Mouse (Mus musculus): ENCODE measurements around the gene Tsnax. TPM values are rescaled to one million over a fixed set of nuclear protein-coding genes. Genes with fewer than 3 reads are reported as not detected.

Tsnax gene
- polyA plus RNA-seq, 1 experiment from 2014 or later, result 159 TPM

GRCm38 (mm10) chr8:125031276-125031675 is 18.5 kb downstream of the Tsnax start:
- Histone ChIP-seq H3K4me3 (ENCODE audit: low read depth, low read length) (no peak overlapping the region), H3K4me1 (ENCODE audit: control insufficient read depth, insufficient read depth, low read length) (no peaks in the 10 kb centered on the region), H3K27ac (replicated peaks; ENCODE audit: low read depth, low read length) (no peak overlapping the region), H3K9me3 (replicated peaks; ENCODE audit: control insufficient read depth, low read length) (no peaks in the 10 kb centered on the region), H3K9ac (replicated peaks; ENCODE audit: low read length) (no peak overlapping the region), H3K4me2 (ENCODE audit: low read depth, low read length) (no peak overlapping the region), H3K36me3 (replicated peaks; ENCODE audit: control insufficient read depth, insufficient read depth, low read depth, low read length) (peaks cover 6% of the 10 kb centered on the region), H3K27me3 (ENCODE audit: control insufficient read depth, insufficient read depth, low read length) (no peaks in the 10 kb centered on the region)
- ATAC-seq (replicated peaks; ENCODE audit: insufficient number of reproducible peaks, low FRiP score, low TSS enrichment, low read depth), result no peak
- 88% methylated on average over 5 of the region's 5 CpGs for WGBS
- DNase-seq (ENCODE audit: low spot score), result no peak

DNA sequence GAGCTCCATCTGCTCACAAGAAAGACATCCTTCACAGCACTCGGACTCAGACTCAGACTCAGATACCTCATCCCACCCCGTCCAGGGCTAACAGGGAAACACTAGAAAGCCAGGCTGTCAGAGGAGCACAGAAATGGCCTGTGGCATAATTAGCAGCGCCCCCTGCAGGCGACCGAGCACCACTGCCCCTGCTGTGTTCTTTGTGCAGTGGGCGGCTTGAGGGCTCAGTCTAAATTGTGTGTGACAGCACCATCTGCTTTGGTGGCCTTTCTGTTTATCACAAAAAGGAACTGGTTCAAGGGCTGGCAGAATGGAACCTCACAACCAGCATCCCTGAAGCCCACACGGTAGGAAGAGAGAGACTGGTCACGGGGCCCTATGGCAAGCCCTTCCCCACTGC is 21.9 kb downstream of the Tsnax start:
- WGBS, result 31% methylated on average over 8 of the region's 8 CpGs
- DNase-seq (ENCODE audit: low spot score) (peak; percentile 66), ATAC-seq (replicated peaks; ENCODE audit: insufficient number of reproducible peaks, low FRiP score, low TSS enrichment, low read depth) (no peak)
- H3K9ac ChIP-seq (replicated peaks; ENCODE audit: low read length), result no peak overlapping the region
- H3K4me2 ChIP-seq (ENCODE audit: low read depth, low read length), result no peak overlapping the region
- H3K27me3 ChIP-seq (ENCODE audit: control insufficient read depth, insufficient read depth, low read length), result no peaks in the 10 kb centered on the region
- H3K4me3 ChIP-seq (ENCODE audit: low read depth, low read length), result no peak overlapping the region
- no peaks in the 10 kb centered on the region for H3K4me1 ChIP-seq (ENCODE audit: control insufficient read depth, insufficient read depth, low read length)
- H3K27ac ChIP-seq (replicated peaks; ENCODE audit: low read depth, low read length), result no peak overlapping the region
- H3K9me3 ChIP-seq (replicated peaks; ENCODE audit: control insufficient read depth, low read length), result no peaks in the 10 kb centered on the region
- peaks cover 2% of the 10 kb centered on the region for H3K36me3 ChIP-seq (replicated peaks; ENCODE audit: control insufficient read depth, insufficient read depth, low read depth, low read length)

- H3K9me3 ChIP-seq (replicated peaks; ENCODE audit: control insufficient read depth, low read length), result no peaks in the 10 kb centered on the region
- H3K4me1 ChIP-seq (ENCODE audit: control insufficient read depth, insufficient read depth, low read length), result peaks cover 2% of the 10 kb centered on the region; the same call in 1 of the 2 replicates
- DNase-seq (ENCODE audit: low spot score) (no peak), ATAC-seq (replicated peaks; ENCODE audit: insufficient number of reproducible peaks, low FRiP score, low TSS enrichment, low read depth) (no peak)
- H3K4me2 ChIP-seq (ENCODE audit: low read depth, low read length), result no peak overlapping the region
- WGBS, result 58% methylated on average over 7 of the region's 7 CpGs
- H3K9ac ChIP-seq (replicated peaks; ENCODE audit: low read length), result no peak overlapping the region
- no peaks in the 10 kb centered on the region; the same call in 1 of the 2 replicates for H3K36me3 ChIP-seq (replicated peaks; ENCODE audit: control insufficient read depth, insufficient read depth, low read depth, low read length)
- no peak overlapping the region for H3K27ac ChIP-seq (replicated peaks; ENCODE audit: low read depth, low read length)
- no peaks in the 10 kb centered on the region for H3K27me3 ChIP-seq (ENCODE audit: control insufficient read depth, insufficient read depth, low read length)
- no peak overlapping the region for H3K4me3 ChIP-seq (ENCODE audit: low read depth, low read length)
Observed at GRCm38 (mm10) chr8:125037081-125037480, 24.3 kb downstream of the Tsnax start.

GRCm38 (mm10) chr8:125038731-125039130 is 25.9 kb downstream of the Tsnax start:
- H3K27me3 ChIP-seq (ENCODE audit: control insufficient read depth, insufficient read depth, low read length), result no peaks in the 10 kb centered on the region

GRCm38 (mm10) chr8:125040587-125041375 is 28.0 kb downstream of the Tsnax start:
- peak; percentile 70 for DNase-seq (ENCODE audit: low spot score)
- ATAC-seq (replicated peaks; ENCODE audit: insufficient number of reproducible peaks, low FRiP score, low TSS enrichment, low read depth), result no peak
- Histone ChIP-seq H3K9me3 (replicated peaks; ENCODE audit: control insufficient read depth, low read length) (no peaks in the 10 kb centered on the region), H3K4me1 (ENCODE audit: control insufficient read depth, insufficient read depth, low read length) (peaks cover 2% of the 10 kb centered on the region; the same call in 1 of the 2 replicates), H3K9ac (replicated peaks; ENCODE audit: low read length) (no peak overlapping the region), H3K4me3 (ENCODE audit: low read depth, low read length) (no peak overlapping the region), H3K27me3 (ENCODE audit: control insufficient read depth, insufficient read depth, low read length) (no peaks in the 10 kb centered on the region), H3K36me3 (replicated peaks; ENCODE audit: control insufficient read depth, insufficient read depth, low read depth, low read length) (no peaks in the 10 kb centered on the region), H3K27ac (replicated peaks; ENCODE audit: low read depth, low read length) (0 out of 2 replicates have a peak overlapping the region, but pooled peaks have one; percentile 16), H3K4me2 (ENCODE audit: low read depth, low read length) (no peak overlapping the region)
- WGBS, result 43% methylated on average over 15 of the region's 15 CpGs

More at GRCm38 (mm10) chr8:125038731-125039130, 25.9 kb downstream of the Tsnax start:
- Histone ChIP-seq H3K27ac (replicated peaks; ENCODE audit: low read depth, low read length) (no peak overlapping the region), H3K9ac (replicated peaks; ENCODE audit: low read length) (no peak overlapping the region), H3K4me3 (ENCODE audit: low read depth, low read length) (no peak overlapping the region), H3K4me2 (ENCODE audit: low read depth, low read length) (no peak overlapping the region), H3K4me1 (ENCODE audit: control insufficient read depth, insufficient read depth, low read length) (peaks cover 2% of the 10 kb centered on the region; the same call in 1 of the 2 replicates), H3K36me3 (replicated peaks; ENCODE audit: control insufficient read depth, insufficient read depth, low read depth, low read length) (no peaks in the 10 kb centered on the region), H3K9me3 (replicated peaks; ENCODE audit: control insufficient read depth, low read length) (no peaks in the 10 kb centered on the region)
- DNase-seq (ENCODE audit: low spot score) (no peak), ATAC-seq (replicated peaks; ENCODE audit: insufficient number of reproducible peaks, low FRiP score, low TSS enrichment, low read depth) (no peak)
- 88% methylated on average over 15 of the region's 15 CpGs for WGBS

- H3K9me3 ChIP-seq (replicated peaks; ENCODE audit: control insufficient read depth, low read length), result no peaks in the 10 kb centered on the region
- 36% methylated on average over 2 of the region's 2 CpGs for WGBS
- DNase-seq (ENCODE audit: low spot score), result no peak
- 0 out of 2 replicates have a peak overlapping the region, but pooled peaks have one; percentile 28 for H3K27ac ChIP-seq (replicated peaks; ENCODE audit: low read depth, low read length)
- H3K36me3 ChIP-seq (replicated peaks; ENCODE audit: control insufficient read depth, insufficient read depth, low read depth, low read length), result no peaks in the 10 kb centered on the region
- no peaks in the 10 kb centered on the region for H3K27me3 ChIP-seq (ENCODE audit: control insufficient read depth, insufficient read depth, low read length)
- ATAC-seq (replicated peaks; ENCODE audit: insufficient number of reproducible peaks, low FRiP score, low TSS enrichment, low read depth), result no peak
- H3K4me2 ChIP-seq (ENCODE audit: low read depth, low read length), result no peak overlapping the region
- peaks cover 2% of the 10 kb centered on the region; the same call in 1 of the 2 replicates for H3K4me1 ChIP-seq (ENCODE audit: control insufficient read depth, insufficient read depth, low read length)
- no peak overlapping the region for H3K4me3 ChIP-seq (ENCODE audit: low read depth, low read length)
- H3K9ac ChIP-seq (replicated peaks; ENCODE audit: low read length), result no peak overlapping the region
Observed at GRCm38 (mm10) chr8:125041496-125041895, 28.7 kb downstream of the Tsnax start.

- no peaks in the 10 kb centered on the region for H3K27me3 ChIP-seq (ENCODE audit: control insufficient read depth, insufficient read depth, low read length)
- H3K4me2 ChIP-seq (ENCODE audit: low read depth, low read length), result no peak overlapping the region
- no peak for DNase-seq (ENCODE audit: low spot score)
- WGBS, result 54% methylated on average over 7 of the region's 7 CpGs
- peaks cover 2% of the 10 kb centered on the region; the same call in 1 of the 2 replicates for H3K4me1 ChIP-seq (ENCODE audit: control insufficient read depth, insufficient read depth, low read length)
- no peak for ATAC-seq (replicated peaks; ENCODE audit: insufficient number of reproducible peaks, low FRiP score, low TSS enrichment, low read depth)
- H3K4me3 ChIP-seq (ENCODE audit: low read depth, low read length), result no peak overlapping the region
- H3K27ac ChIP-seq (replicated peaks; ENCODE audit: low read depth, low read length), result no peak overlapping the region
- no peaks in the 10 kb centered on the region for H3K36me3 ChIP-seq (replicated peaks; ENCODE audit: control insufficient read depth, insufficient read depth, low read depth, low read length)
- H3K9me3 ChIP-seq (replicated peaks; ENCODE audit: control insufficient read depth, low read length), result no peaks in the 10 kb centered on the region
- no peak overlapping the region for H3K9ac ChIP-seq (replicated peaks; ENCODE audit: low read length)
Observed at GRCm38 (mm10) chr8:125043394-125043793, 30.6 kb downstream of the Tsnax start.

GRCm38 (mm10) chr8:125043935-125044334 is 31.1 kb downstream of the Tsnax start:
- peaks cover 2% of the 10 kb centered on the region; the same call in 1 of the 2 replicates for H3K4me1 ChIP-seq (ENCODE audit: control insufficient read depth, insufficient read depth, low read length)
- H3K36me3 ChIP-seq (replicated peaks; ENCODE audit: control insufficient read depth, insufficient read depth, low read depth, low read length), result no peaks in the 10 kb centered on the region
- no peak for ATAC-seq (replicated peaks; ENCODE audit: insufficient number of reproducible peaks, low FRiP score, low TSS enrichment, low read depth)
- no peak overlapping the region for H3K27ac ChIP-seq (replicated peaks; ENCODE audit: low read depth, low read length)
- 14% methylated on average over 9 of the region's 9 CpGs for whole genome bisulfite sequencing
- H3K9me3 ChIP-seq (replicated peaks; ENCODE audit: control insufficient read depth, low read length), result no peaks in the 10 kb centered on the region
- DNase-seq (ENCODE audit: low spot score), result peak; percentile 55
- H3K4me2 ChIP-seq (ENCODE audit: low read depth, low read length), result no peak overlapping the region
- no peaks in the 10 kb centered on the region for H3K27me3 ChIP-seq (ENCODE audit: control insufficient read depth, insufficient read depth, low read length)
- H3K9ac ChIP-seq (replicated peaks; ENCODE audit: low read length), result no peak overlapping the region
- no peak overlapping the region for H3K4me3 ChIP-seq (ENCODE audit: low read depth, low read length)
